Mouse (Mus musculus) adrenal gland, postnatal 10 days (tissue): ENCODE measurements at regions not wholly inside any gene's neighbourhood (a gene's known extent, or its start where the extent isn't known, plus 50 kb on each side); places are given as distances from the start of the nearest gene placed in this dataset.

ENCODE experiments used
- DNase-seq: peaks from one replicate; pipeline ENCODE4 v3.0.0; 2021; ENCODE audit warnings: mixed read lengths

DNA sequence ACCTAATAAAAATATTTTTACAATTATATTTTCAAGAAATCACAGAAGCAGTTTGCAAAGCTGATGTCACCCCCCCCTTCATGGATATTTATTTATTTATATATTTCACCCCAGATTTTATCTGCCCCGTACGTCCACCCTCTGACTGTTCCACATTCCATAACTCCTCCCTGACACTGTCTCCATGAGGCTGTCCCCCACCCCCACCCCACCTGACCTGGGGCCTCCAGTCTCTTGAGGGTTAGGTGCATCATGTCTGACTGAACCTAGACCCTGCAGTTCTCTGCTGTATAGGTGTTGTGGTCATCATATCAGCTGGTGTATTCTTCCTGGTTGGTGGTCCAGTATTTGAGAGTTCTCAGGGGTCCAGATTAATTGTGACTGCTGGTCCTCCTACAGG lies 1083.9 kb upstream of the Cadm2 start:
- no peak for DNase-seq

DNA sequence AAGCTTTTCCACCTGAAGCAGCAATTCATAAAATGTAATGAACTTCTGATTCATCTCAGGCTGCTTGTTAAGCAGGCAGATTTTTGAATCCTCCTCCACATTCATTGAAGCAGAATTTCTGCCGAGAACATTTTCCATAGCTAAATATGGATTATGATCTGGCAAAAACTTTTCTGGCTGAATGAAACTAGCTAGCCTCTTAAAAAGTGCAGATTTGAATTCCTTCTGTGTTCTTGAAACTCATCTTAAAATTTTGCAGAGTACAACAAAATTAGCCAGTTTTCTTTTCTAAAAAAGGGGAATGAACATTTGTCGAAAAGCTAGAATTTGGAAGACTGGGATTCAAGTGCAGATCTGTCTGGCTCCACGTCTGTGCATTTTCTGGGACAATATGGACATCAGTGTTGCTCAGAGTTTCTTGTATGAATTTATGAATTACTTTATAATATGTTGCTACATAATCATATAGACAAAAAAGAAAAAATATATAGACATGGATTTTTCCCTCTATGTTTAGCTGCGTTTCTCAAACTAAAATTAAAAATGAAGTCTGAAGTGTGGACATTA lies 1046.3 kb upstream of the Cadm2 start:
- no peak for DNase-seq

DNA sequence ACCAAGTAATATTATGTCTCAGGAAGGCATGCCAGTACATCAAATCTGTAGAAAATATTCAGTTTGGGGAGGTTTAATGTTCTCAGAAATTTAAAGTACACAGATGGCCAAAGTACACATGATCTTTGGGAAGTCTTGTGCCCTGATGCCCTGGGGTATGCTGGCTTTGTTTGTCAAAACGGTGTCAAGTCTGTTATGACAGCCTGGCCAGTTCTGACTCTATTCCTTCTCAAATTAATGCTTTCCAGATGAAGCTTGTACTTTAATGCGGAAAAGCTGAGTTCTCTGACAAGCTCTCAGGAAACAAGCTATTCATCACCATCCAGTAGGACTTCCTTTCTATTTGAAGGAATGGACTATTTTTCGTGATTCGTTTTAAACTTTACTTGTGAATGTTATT lies 1037.7 kb upstream of the Cadm2 start:
- no peak for DNase-seq

DNA sequence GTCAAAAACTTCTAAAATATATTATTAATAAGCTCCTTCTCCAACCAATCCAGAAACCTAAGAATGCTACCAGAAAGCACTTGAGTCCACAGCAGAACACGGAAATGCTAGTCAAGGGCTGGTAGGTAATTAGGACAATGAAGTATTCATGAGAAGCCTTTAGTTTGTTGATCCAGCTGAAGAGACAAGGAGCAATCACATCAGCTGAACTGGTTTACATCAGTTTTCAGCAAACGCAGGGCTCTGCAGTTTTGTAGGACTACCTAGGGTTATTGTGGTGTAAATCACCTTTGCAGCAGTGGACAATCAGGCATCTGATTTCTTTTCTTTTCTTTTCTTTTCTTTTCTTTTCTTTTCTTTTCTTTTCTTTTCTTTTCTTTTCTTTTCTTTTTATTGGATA lies 1007.3 kb upstream of the Cadm2 start:
- DNase-seq = no peak

DNA sequence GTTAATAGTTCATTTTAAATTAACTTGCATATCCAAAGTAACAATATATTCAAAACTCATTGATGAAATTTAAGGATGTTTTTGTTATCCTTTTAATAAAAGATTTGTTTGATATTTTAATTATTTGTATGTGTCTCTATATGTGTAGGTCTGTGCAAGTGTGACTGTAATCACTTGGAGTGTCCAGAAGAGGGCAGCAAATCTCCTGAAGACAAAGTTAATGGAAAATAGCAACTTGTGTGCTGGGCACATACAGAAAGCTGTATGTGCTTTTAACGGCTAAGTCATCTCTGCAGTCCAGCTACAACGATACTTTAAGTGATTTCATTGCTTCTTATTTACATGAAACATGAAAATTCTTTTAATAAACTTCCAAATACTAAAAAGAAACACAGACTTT lies 993.3 kb upstream of the Cadm2 start:
- peak; percentile 5 for DNase-seq
